Mouse (Mus musculus): ENCODE measurements around the gene Ehd4.

DNA sequence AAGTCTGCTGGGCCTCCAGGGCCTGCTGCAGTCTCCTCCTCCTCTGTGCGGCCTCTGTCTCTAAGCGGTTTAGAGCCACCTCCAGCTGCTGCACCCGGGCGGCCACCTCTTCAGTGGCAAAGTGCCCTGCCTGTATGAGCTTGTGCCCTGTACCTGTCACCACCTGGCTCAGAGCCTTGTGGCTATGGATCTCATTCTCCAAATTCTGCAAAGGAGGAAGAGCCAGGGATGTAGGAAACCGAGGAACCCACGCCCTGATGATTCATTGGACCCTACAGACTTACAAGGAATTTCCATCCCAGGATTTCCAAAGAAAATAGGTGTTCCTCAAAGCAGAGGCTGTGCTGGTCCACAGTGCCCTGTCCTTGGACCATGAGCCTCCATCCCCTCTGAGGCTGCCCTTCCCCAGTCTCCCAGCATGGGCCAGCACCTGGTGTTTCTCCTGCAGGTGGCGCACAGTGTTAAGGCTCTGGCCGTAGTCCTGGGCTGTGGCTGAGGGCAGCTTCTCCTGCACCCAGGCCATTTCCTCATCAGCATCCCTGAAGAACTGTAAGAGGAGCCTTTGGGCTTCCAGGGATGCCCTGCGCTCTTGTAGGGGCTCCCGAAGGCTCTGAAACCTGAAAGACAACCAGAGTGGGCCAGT is 104.7 kb downstream of the Ehd4 start:
- no peak for TF ChIP-seq POLR2A (IDR thresholded peaks at IDR 0.05; ENCODE audit: extremely low read depth, insufficient read depth, low read length)
- peak; percentile 94 for TF ChIP-seq CTCF (IDR thresholded peaks at IDR 0.05; ENCODE audit: low read depth, low read length)

Data from liver, adult 2 months (tissue).